Mouse (Mus musculus): ENCODE measurements at regions not wholly inside any gene's neighbourhood (a gene's known extent, or its start where the extent isn't known, plus 50 kb on each side); places are given as distances from the start of the nearest gene placed in this dataset.
A peak's percentile ranks its signal among the peaks of the same experiment; 100 is the strongest.

- H3K4me3 ChIP-seq (replicated peaks): no peak overlapping the region
- ATAC-seq: no peak
- no peak overlapping the region for H3K27ac ChIP-seq
These were observed 89.4 kb upstream of the Spats2l start for GRCm38 (mm10) chr1:57684387-57685162.

GRCm38 (mm10) chr1:57689253-57689652 is 84.7 kb upstream of the Spats2l start:
- Histone ChIP-seq H3K4me2 (replicated peaks) (no peak overlapping the region), H3K27me3 (replicated peaks) (no peaks in the 10 kb centered on the region), H3K36me3 (no peaks in the 10 kb centered on the region), H3K27ac (no peak overlapping the region), H3K4me3 (replicated peaks) (no peak overlapping the region), H3K4me1 (replicated peaks) (no peaks in the 10 kb centered on the region), H3K9me3 (no peaks in the 10 kb centered on the region), H3K9ac (no peak overlapping the region)
- no peak for ATAC-seq

More at GRCm38 (mm10) chr1:57684387-57685162, 89.4 kb upstream of the Spats2l start:
- Histone ChIP-seq H3K36me3 (no peaks in the 10 kb centered on the region), H3K27me3 (replicated peaks) (no peaks in the 10 kb centered on the region), H3K9me3 (no peaks in the 10 kb centered on the region), H3K9ac (no peak overlapping the region), H3K4me2 (replicated peaks) (no peak overlapping the region), H3K4me1 (replicated peaks) (no peaks in the 10 kb centered on the region)
- WGBS: 54% methylated on average over 14 of the region's 14 CpGs

- Histone ChIP-seq H3K27ac (no peak overlapping the region), H3K9ac (no peak overlapping the region), H3K36me3 (no peaks in the 10 kb centered on the region), H3K9me3 (no peaks in the 10 kb centered on the region), H3K27me3 (replicated peaks) (no peaks in the 10 kb centered on the region), H3K4me2 (replicated peaks) (no peak overlapping the region), H3K4me3 (replicated peaks) (no peak overlapping the region), H3K4me1 (replicated peaks) (no peaks in the 10 kb centered on the region)
- no peak for ATAC-seq
- 74% methylated on average over 4 of the region's 4 CpGs for WGBS
These were observed 66.1 kb upstream of the Spats2l start for GRCm38 (mm10) chr1:57707906-57708305.

- H3K36me3 ChIP-seq: no peaks in the 10 kb centered on the region
- no peaks in the 10 kb centered on the region for H3K27me3 ChIP-seq (replicated peaks)
- H3K4me2 ChIP-seq (replicated peaks): no peak overlapping the region
- 42% methylated on average over 5 of the region's 5 CpGs for WGBS
- no peak overlapping the region for H3K4me3 ChIP-seq (replicated peaks)
- no peaks in the 10 kb centered on the region for H3K9me3 ChIP-seq
- no peak for ATAC-seq
- H3K4me1 ChIP-seq (replicated peaks): 0 out of 2 replicates have a peak, but pooled peaks cover 2% of the 10 kb centered on the region
- H3K9ac ChIP-seq: no peak overlapping the region
- H3K27ac ChIP-seq: no peak overlapping the region
These were observed 61.0 kb upstream of the Spats2l start for GRCm38 (mm10) chr1:57712916-57713503.

GRCm38 (mm10) chr1:57717139-57717800 is 56.7 kb upstream of the Spats2l start:
- no peak overlapping the region for H3K4me2 ChIP-seq (replicated peaks)
- 0 out of 2 replicates have a peak, but pooled peaks cover 5% of the 10 kb centered on the region for H3K4me1 ChIP-seq (replicated peaks)
- H3K27me3 ChIP-seq (replicated peaks): no peaks in the 10 kb centered on the region
- H3K36me3 ChIP-seq: no peaks in the 10 kb centered on the region
- H3K9me3 ChIP-seq: no peaks in the 10 kb centered on the region
- ATAC-seq: peak; percentile 56; the same call in 1 of the 2 replicates
- WGBS: 46% methylated on average over 5 of the region's 5 CpGs
- H3K27ac ChIP-seq: peak overlapping the region; percentile 67
- H3K4me3 ChIP-seq (replicated peaks): no peak overlapping the region
- no peak overlapping the region for H3K9ac ChIP-seq

- ATAC-seq: no peak
- H3K9ac ChIP-seq: no peak overlapping the region
- H3K4me2 ChIP-seq (replicated peaks): no peak overlapping the region
- no peaks in the 10 kb centered on the region for H3K36me3 ChIP-seq
- H3K27me3 ChIP-seq (replicated peaks): no peaks in the 10 kb centered on the region
- H3K4me3 ChIP-seq (replicated peaks): no peak overlapping the region
- 74% methylated on average over 7 of the region's 7 CpGs for WGBS
- no peak overlapping the region for H3K27ac ChIP-seq
- no peaks in the 10 kb centered on the region for H3K9me3 ChIP-seq
- 0 out of 2 replicates have a peak, but pooled peaks cover 5% of the 10 kb centered on the region for H3K4me1 ChIP-seq (replicated peaks)
These were observed 55.6 kb upstream of the Spats2l start for GRCm38 (mm10) chr1:57718409-57718808.

Measured in intestine, embryonic 15.5 days (tissue).